Mouse (Mus musculus) bone marrow macrophage, adult 2 months (primary cell): ENCODE measurements at regions not wholly inside any gene's neighbourhood (a gene's known extent, or its start where the extent isn't known, plus 50 kb on each side); places are given as distances from the start of the nearest gene placed in this dataset.
A peak's percentile ranks its signal among the peaks of the same experiment; 100 is the strongest.

Experiments used
- H3K27ac ChIP-seq: 2 replicates; pipeline ENCODE4 v1.5.1; 2012; ENCODE audit warnings: low read depth, low read length; ENCODE audit not compliant: insufficient read depth
- H3K4me1 ChIP-seq: 2 replicates; pipeline ENCODE4 v1.6.1; 2012; ENCODE audit warnings: low read length; ENCODE audit not compliant: control insufficient read depth, insufficient read depth
- H3K4me3 ChIP-seq: 2 replicates; pipeline ENCODE4 v1.5.1; 2012; ENCODE audit warnings: mild to moderate bottlenecking, low read length, moderate library complexity; ENCODE audit not compliant: insufficient read depth
- CTCF ChIP-seq: IDR thresholded peaks from 2 replicates; pipeline ENCODE4 v1.5.1; 2012; ENCODE audit warnings: low read depth, mild to moderate bottlenecking, low read length, moderate library complexity
- POLR2A ChIP-seq: IDR thresholded peaks from 2 replicates; pipeline ENCODE4 v1.6.1; 2012; ENCODE audit warnings: mild to moderate bottlenecking, low read depth, low read length, borderline replicate concordance

DNA sequence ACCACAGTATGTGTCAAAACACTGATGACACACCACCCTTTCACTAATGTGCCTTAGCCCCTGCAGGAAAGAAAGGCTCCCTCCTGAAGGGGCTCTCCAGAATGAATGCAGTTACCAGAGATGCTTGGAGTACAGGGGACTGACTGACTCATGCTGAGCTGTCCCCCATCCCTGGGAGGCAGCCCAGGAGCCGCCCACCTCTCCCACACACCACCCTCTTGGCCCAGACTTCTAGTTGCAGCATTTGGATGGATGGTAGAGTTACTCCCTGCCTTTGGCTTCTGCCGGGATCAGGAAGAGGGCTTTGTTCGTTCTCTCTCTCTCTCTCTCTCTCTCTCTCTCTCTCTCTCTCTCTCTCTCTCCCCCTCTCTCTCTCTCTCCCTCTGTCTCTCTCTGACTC lies 53.4 kb upstream of the Jun start:
- Histone ChIP-seq H3K27ac (peak overlapping the region; percentile 76), H3K4me1 (peaks cover 45% of the 10 kb centered on the region), H3K4me3 (peak overlapping the region; percentile 18; the same call in 1 of the 2 replicates)
- no peak for TF ChIP-seq POLR2A
- no peak for TF ChIP-seq CTCF

DNA sequence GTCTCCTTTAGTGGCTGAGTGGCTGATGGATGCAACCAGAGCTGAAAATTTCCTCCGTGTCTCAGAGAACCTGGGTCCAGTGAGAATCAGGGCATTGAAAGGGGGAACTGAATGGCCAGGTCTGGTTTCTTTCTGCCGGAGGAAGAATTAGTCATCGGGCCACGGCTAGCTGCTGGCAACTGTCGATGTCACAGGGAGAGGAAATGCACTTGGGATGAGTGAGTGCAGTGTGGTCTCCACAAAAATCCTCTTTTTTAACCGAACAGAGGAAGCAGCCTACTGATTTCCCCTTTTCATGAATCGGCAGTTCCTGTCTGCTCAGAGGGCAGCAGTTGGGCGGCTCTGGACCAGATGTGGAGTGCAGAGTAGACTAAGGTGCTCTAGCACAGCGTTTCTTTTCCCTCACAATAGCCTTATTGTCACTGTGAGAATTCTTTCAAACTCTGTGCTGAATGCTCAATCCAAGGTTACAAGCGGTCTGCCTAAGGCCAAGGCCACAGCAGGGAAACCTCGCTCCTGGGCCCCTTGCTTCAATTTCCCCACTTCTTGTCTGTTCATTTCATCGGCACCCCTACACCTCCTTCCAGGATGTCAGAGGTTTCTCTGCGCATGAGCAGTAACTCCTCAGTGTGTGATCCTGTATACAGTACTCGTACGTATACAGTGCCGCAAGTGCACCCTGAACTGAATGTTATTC lies 54.1 kb upstream of the Jun start:
- peaks cover 38% of the 10 kb centered on the region for H3K4me1 ChIP-seq
- peak overlapping the region; percentile 37 for H3K4me3 ChIP-seq
- H3K27ac ChIP-seq: peak overlapping the region; percentile 90
- no peak for TF ChIP-seq POLR2A
- TF ChIP-seq CTCF: no peak

DNA sequence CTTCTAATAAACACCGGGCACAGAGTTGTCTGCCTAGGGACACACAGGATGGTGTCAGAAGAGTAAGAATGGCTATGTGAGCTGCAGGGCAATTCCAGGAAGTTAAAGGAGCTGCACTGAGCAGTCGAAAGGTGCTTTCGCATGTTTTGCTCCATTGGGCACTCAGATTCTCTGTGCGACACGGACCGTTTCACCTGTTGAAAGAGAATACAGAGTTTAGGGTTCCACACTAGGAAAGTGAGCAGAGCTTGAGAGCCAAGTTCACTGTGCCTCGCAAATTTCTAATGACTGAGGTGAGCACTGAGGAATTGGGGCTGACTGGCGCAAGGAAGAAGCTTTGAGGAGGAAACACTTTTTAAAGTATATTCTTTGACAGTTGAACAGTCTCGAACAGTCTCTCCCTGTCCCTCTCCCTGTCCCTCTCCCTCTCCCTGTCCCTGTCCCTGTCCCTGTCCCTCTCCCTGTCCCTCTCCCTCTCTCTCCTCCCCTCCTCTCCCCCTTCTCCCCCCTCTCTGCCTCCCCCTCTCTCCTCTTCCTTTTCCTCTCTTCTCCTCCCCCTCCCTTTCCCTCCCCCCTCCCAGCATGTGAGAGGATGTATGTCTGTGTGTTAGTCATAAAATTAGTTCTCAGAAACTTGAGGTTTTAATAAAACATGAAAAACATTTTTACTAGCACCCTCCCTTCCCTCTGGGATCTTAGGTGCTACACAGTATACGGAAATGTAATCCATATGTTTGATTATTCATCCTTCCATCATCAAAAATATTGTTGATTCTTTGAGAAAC lies 55.1 kb upstream of the Jun start:
- Histone ChIP-seq H3K4me3 (peak overlapping the region; percentile 37), H3K27ac (peak overlapping the region; percentile 90), H3K4me1 (peaks cover 30% of the 10 kb centered on the region)
- TF ChIP-seq CTCF (no peak), POLR2A (no peak)

DNA sequence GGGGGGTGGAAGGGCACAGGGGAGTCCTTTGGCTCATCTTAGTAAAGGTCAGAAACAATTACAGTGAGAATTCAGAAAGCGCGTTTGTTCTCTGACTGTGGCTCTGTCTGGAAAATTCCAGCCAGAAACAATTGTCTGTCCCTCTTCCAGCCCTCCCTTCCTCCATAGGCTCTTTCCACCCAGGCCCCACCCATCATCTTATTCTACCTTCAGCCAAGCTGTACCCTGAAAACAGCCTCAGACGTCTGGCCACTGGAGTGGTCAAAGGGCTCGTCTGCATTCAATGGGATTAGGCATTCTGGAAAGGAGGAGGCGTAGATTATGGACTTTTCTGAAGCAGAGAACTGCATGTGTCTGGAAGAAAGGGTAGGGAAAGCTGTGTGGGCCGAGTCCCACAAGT lies 56.8 kb upstream of the Jun start:
- peaks cover 26% of the 10 kb centered on the region for H3K4me1 ChIP-seq
- TF ChIP-seq CTCF (no peak), POLR2A (no peak)
- no peak overlapping the region for H3K4me3 ChIP-seq
- no peak overlapping the region for H3K27ac ChIP-seq

DNA sequence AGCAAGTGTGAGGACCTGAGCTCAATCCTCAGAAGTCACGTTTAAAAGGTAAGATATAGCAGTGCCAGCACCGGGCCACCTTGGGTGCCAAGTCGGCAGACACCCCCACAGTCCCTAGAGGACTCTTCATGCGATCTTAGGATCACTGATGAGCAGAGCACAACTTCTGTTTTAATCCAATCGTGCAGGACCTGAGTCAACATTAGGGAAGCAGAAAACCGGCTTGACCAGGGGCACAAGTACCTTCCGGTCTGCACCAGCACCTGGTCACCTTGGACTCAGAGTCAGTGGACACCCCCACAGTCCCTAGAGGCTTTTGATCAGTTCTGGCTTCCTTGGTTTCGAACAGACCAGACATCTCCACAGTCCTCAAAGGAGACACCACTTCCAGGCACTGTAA lies 58.8 kb upstream of the Jun start:
- H3K4me1 ChIP-seq: peaks cover 17% of the 10 kb centered on the region
- no peak for TF ChIP-seq CTCF
- no peak for TF ChIP-seq POLR2A
- H3K4me3 ChIP-seq: no peak overlapping the region
- H3K27ac ChIP-seq: no peak overlapping the region

DNA sequence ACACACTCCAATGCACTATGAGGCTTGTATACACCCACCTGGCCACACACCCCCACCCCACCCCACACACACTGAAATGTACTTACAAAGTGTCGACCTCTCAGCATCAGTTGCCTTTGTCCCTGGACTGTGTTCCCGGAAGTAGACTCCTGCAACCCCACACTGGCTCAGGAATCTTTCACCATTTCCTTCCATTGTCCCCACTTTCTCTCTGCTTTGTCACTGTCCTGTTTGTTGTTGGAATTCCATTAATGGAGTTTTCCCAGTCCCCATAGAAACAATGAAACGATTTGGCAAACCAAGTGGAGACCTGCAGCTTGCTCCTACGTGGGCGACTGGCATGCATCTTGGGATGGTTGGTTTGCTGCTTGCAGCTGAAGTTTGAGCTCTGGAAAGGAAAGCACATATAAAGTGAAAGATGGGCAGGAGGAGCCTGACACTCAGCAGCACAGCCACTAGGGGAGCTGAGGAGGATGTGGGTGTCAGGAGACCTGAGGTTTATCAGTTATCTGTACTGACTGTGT lies 65.2 kb upstream of the Jun start:
- TF ChIP-seq POLR2A: no peak
- no peak for TF ChIP-seq CTCF
- Histone ChIP-seq H3K4me3 (no peak overlapping the region), H3K27ac (no peak overlapping the region), H3K4me1 (no peaks in the 10 kb centered on the region)

DNA sequence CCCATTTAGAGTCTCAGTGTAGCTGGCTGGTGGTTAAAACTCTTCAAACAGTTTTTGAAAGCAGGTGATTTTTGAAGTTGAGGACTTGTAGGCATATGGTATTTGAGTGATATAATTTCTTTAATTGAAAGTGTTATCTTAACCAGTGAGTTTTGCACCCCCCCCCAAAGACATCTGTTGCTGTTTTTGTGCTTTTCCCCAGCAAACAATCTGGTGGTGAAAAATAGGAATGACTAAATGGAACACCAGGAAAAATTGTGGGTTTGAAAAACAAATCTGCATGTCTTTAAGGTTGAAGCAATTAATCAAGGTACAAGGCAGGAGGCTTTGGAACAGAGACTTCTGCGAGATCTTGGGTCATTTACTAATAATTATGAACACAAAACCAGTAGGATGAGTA lies 68.9 kb upstream of the Jun start:
- TF ChIP-seq POLR2A (no peak), CTCF (no peak)
- H3K4me3 ChIP-seq: no peak overlapping the region
- no peak overlapping the region for H3K27ac ChIP-seq
- no peaks in the 10 kb centered on the region for H3K4me1 ChIP-seq

DNA sequence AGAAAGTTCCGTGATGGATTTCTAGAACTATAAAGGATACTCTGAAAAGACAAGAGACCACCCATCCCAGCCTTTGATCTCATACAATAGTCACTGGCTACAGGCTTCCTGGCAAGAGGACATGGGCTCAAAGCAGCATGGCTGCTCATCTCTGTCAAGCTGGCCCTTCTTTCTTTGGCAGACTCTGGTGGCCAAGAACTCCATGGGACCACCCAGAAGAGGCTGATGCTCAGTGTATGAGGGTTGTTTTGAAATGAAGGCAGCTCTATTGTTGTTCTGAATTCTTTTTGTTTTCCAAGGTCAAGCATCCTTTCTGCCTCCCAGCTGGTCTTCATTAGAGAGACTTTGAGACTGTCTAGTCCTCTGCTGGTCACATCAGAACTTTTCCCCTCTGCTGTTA lies 73.3 kb upstream of the Jun start:
- Histone ChIP-seq H3K4me1 (peaks cover 2% of the 10 kb centered on the region; the same call in 1 of the 2 replicates), H3K4me3 (no peak overlapping the region), H3K27ac (no peak overlapping the region)
- TF ChIP-seq CTCF: no peak
- TF ChIP-seq POLR2A: no peak

DNA sequence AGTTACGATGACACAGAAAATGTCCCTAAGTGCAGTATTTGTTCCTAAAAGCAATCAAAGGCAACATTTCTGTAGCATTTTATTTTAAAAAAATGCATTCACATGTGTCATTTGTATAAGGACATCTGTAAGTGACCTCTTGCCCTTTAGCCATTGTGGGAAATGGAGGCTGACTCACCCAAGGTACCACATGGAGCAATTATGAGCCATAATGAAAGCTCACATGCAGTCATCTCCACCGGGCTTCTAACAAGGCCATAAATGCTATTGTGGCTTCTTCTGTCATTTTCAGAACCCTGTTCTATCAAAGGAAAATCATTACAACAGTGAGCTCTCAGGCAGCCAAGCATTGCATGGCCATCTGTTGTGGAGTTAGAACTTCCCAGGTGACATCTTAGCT lies 75.9 kb upstream of the Jun start:
- H3K4me1 ChIP-seq: peaks cover 2% of the 10 kb centered on the region; the same call in 1 of the 2 replicates

DNA sequence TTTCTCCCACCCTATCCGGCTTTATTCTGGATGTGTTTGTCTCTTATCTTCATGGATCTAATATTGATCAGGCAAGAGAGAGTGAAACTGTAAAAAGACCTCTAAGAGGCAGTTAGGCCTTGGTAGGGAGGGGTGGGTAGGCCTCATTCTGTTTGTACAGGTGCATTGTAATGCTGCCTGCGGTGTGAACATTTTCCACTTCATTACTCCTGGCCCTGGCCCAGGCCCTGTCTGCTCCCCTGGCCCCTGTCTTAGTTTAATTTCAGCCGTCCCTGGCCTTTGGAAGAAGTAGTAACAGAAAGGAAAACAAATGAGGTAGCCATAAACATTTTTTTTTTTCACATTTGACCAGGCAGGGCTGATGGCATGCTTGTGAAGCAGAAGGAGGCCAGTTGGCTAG lies 81.8 kb upstream of the Jun start:
- TF ChIP-seq CTCF (no peak), POLR2A (no peak)
- Histone ChIP-seq H3K4me3 (no peak overlapping the region), H3K27ac (no peak overlapping the region), H3K4me1 (peaks cover 2% of the 10 kb centered on the region; the same call in 1 of the 2 replicates)

More for the DNA sequence above, 75.9 kb upstream of the Jun start:
- H3K27ac ChIP-seq: no peak overlapping the region
- no peak for TF ChIP-seq CTCF
- TF ChIP-seq POLR2A: no peak
- no peak overlapping the region for H3K4me3 ChIP-seq
